In genomic region chr2:152358977-152359376, GRCm38 (mm10) we compare ENCODE assay signal across 14 mouse cellular contexts. TPM values are rescaled to one million over a fixed set of nuclear protein-coding genes. Genes with fewer than 3 reads are reported as not detected.
A peak's percentile ranks its signal among the peaks of the same experiment; 100 is the strongest.
DNase-seq lines count a peak whose midpoint lies in the region; ATAC-seq and TF ChIP-seq lines count a peak whose summit lies in the region.
"Not testable (repeated sequence)": the region's sequence is repeated elsewhere in the genome, so short reads cannot be mapped to it uniquely, and the experiment has no call there.
"Had no signal": no experiment of that assay in that cellular context is flagged by ENCODE, and none has a peak within 500 bp of the region (broad histone marks: within the 10 kb centered on the region; RNA-seq: fewer than 3 reads in every experiment).

No protein-coding gene starts in this region.

- ATAC-seq in lung, postnatal 0 days = not testable (repeated sequence)

- not testable (repeated sequence) for TF ChIP-seq EP300 in lung, postnatal 0 days (IDR thresholded peaks at IDR 0.05)

- H3K27me3 ChIP-seq in lung, postnatal 0 days (replicated peaks; ENCODE audit: insufficient read depth, low read length); testis, adult 2 months (ENCODE audit: control insufficient read depth, insufficient read depth, low read length): not testable (repeated sequence)

- TF ChIP-seq POLR2A in bone marrow, adult 2 months (IDR thresholded peaks at IDR 0.05; ENCODE audit: borderline replicate concordance, control insufficient read depth, low read depth, low read length); testis, adult 2 months (IDR thresholded peaks at IDR 0.05; ENCODE audit: control insufficient read depth, low read depth, low read length): not testable (repeated sequence)

- peak; percentile 43 for TF ChIP-seq CTCF in bone marrow, adult 2 months (IDR thresholded peaks at IDR 0.05; ENCODE audit: control insufficient read depth, insufficient read depth, low read length)
- peak; percentile 40 for TF ChIP-seq CTCF in layer of hippocampus, adult 2 months (conservative IDR thresholded peaks at IDR 0.05)
- TF ChIP-seq CTCF in lung, postnatal 0 days (IDR thresholded peaks at IDR 0.05) = peak; percentile 43; the same call in 1 of the 2 replicates
- peak; percentile 43; the same call in 1 of the 2 replicates for TF ChIP-seq CTCF in testis, adult 2 months (IDR thresholded peaks at IDR 0.05; ENCODE audit: control insufficient read depth, insufficient read depth, insufficient replicate concordance, low read depth, low read length)

- not testable (repeated sequence) for H3K36me3 ChIP-seq in lung, postnatal 0 days (ENCODE audit: insufficient read depth, low read length); testis, adult 2 months (ENCODE audit: control insufficient read depth, insufficient read depth, low read length)

- not testable (repeated sequence) for H3K9ac ChIP-seq in lung, postnatal 0 days (replicated peaks; ENCODE audit: low read depth)

- not testable (repeated sequence) for H3K27ac ChIP-seq in bone marrow, adult 2 months (ENCODE audit: control insufficient read depth, insufficient read depth, low read depth, low read length, poor library complexity); layer of hippocampus, adult 2 months; lung, postnatal 0 days (ENCODE audit: low read length); testis, adult 2 months (ENCODE audit: control insufficient read depth, insufficient read depth, low read depth, low read length)

- peak; percentile 39 for DNase-seq in A20 (ENCODE audit: low read depth, low spot score)
- peak; percentile 69 for DNase-seq in ES-CJ7 (ENCODE audit: low read depth, low spot score)
- peak; percentile 55 for DNase-seq in induced T-regulatory cell, adult 2 months (ENCODE audit: low read depth)
- DNase-seq in layer of hippocampus, adult 2 months (ENCODE audit: low spot score in 2 of 2); lung, postnatal 0 days (ENCODE audit: low spot score): not testable (repeated sequence)
- peak; percentile 67 for DNase-seq in thymus, postnatal 4 days

- H3K4me2 ChIP-seq in lung, postnatal 0 days (replicated peaks; ENCODE audit: low read depth, low read length) = not testable (repeated sequence)

- H3K9me3 ChIP-seq in lung, postnatal 0 days (ENCODE audit: low read length) = not testable (repeated sequence)

- H3K4me1 ChIP-seq in bone marrow, adult 2 months (ENCODE audit: control insufficient read depth, insufficient read depth, low read length); lung, postnatal 0 days (ENCODE audit: insufficient read depth, low read depth, low read length); testis, adult 2 months (ENCODE audit: control insufficient read depth, insufficient read depth, low read length): not testable (repeated sequence)

- not testable (repeated sequence) for H3K4me3 ChIP-seq in bone marrow, adult 2 months (replicated peaks; ENCODE audit: control insufficient read depth, low read depth, low read length); layer of hippocampus, adult 2 months; lung, postnatal 0 days (ENCODE audit: low read depth, low read length); testis, adult 2 months (ENCODE audit: control insufficient read depth, low read depth, low read length)

- 83% methylated on average over 5 of the region's 5 CpGs for WGBS in bone marrow, adult 2 months
- 76% methylated on average over 5 of the region's 5 CpGs for WGBS in lung, postnatal 0 days

RNA-seq across cellular contexts. Expression of gene Trib3, which starts 15.1 kb away (rescaled TPM):
- 0.65 and 4.2 TPM in 2 replicates for polyA plus RNA-seq in bone marrow, adult 2 months (2011; ENCODE audit: insufficient read depth, insufficient read length, low replicate concordance, missing spikeins)
- under 1 TPM; 0.41 to 0.54 TPM for total RNA-seq in layer of hippocampus, adult 2 months (2021)
- polyA plus RNA-seq in lung, postnatal 0 days (2015; fragmentation: Nextera tagmentation; extraction: Ambion mirVana) = 5.7 and 6.7 TPM in 2 replicates
- polyA plus RNA-seq in testis, adult 2 months (2012; rRNA removed) = 0.16 and 0.26 TPM in 2 replicates
- total RNA-seq: megakaryocyte progenitor cell, adult 5-6 weeks had no signal

RNA-seq across cellular contexts. Expression of gene Nrsn2, which starts 17.5 kb away (rescaled TPM):
- polyA plus RNA-seq in bone marrow, adult 2 months (2011; ENCODE audit: insufficient read depth, insufficient read length, low replicate concordance, missing spikeins) = not detected in 2 replicates
- 10 to 100 TPM; 66.3 to 83.0 TPM for total RNA-seq in layer of hippocampus, adult 2 months (2021)
- polyA plus RNA-seq in lung, postnatal 0 days (2015; fragmentation: Nextera tagmentation; extraction: Ambion mirVana) = not detected in 2 replicates
- polyA plus RNA-seq in testis, adult 2 months (2012; rRNA removed) = 0.85 and 0.97 TPM in 2 replicates
- total RNA-seq: gastrocnemius, adult 2 months; heart, postnatal 4 days; megakaryocyte progenitor cell, adult 5-6 weeks; neutrophil, adult 5-6 weeks had no signal
- polyA plus RNA-seq: liver, embryonic 16.5 days; urinary bladder, adult 2 months had no signal

RNA-seq across cellular contexts. Expression of gene Rbck1, which starts 26.5 kb away (rescaled TPM):
- 66.2 and 111 TPM in 2 replicates for polyA plus RNA-seq in bone marrow, adult 2 months (2011; ENCODE audit: insufficient read depth, insufficient read length, low replicate concordance, missing spikeins)
- total RNA-seq in layer of hippocampus, adult 2 months (2021) = 100 to 1,000 TPM; 103 to 125 TPM
- 67.9 and 74.4 TPM in 2 replicates for polyA plus RNA-seq in lung, postnatal 0 days (2015; fragmentation: Nextera tagmentation; extraction: Ambion mirVana)
- polyA plus RNA-seq in testis, adult 2 months (2012; rRNA removed) = 72.2 and 76.2 TPM in 2 replicates

RNA-seq across cellular contexts. Expression of gene Sox12, which starts 38.9 kb away (rescaled TPM):
- 4.8 and 6.3 TPM in 2 replicates for polyA plus RNA-seq in bone marrow, adult 2 months (2011; ENCODE audit: insufficient read depth, insufficient read length, low replicate concordance, missing spikeins)
- 10 to 100 TPM; 16.5 to 19.5 TPM for total RNA-seq in layer of hippocampus, adult 2 months (2021)
- 3.5 and 3.9 TPM in 2 replicates for polyA plus RNA-seq in lung, postnatal 0 days (2015; fragmentation: Nextera tagmentation; extraction: Ambion mirVana)
- 5.9 and 6.2 TPM in 2 replicates for polyA plus RNA-seq in testis, adult 2 months (2012; rRNA removed)

RNA-seq across cellular contexts. Expression of gene Zcchc3, which starts 55.9 kb away (rescaled TPM):
- polyA plus RNA-seq in bone marrow, adult 2 months (2011; ENCODE audit: insufficient read depth, insufficient read length, low replicate concordance, missing spikeins) = 5.6 and 6.2 TPM in 2 replicates
- 10 to 100 TPM in 1 of 2 experiments, 1 to 10 TPM in 1; 9.9 to 10.1 TPM for total RNA-seq in layer of hippocampus, adult 2 months (2021)
- 17.3 TPM in 2 replicates for polyA plus RNA-seq in lung, postnatal 0 days (2015; fragmentation: Nextera tagmentation; extraction: Ambion mirVana)
- polyA plus RNA-seq in testis, adult 2 months (2012; rRNA removed) = 2.5 and 2.8 TPM in 2 replicates
